Mouse (Mus musculus) adrenal gland, postnatal 14 days (tissue): ENCODE data around the gene Mki67. TPM values are rescaled to one million over a fixed set of nuclear protein-coding genes. Genes with fewer than 3 reads are reported as not detected.
"Not testable (repeated sequence)": the region's sequence is repeated elsewhere in the genome, so short reads cannot be mapped to it uniquely, and the experiment has no call there.

Source experiments
- DNase-seq: peaks from one replicate; pipeline ENCODE4 v3.0.0; 2021; ENCODE audit warnings: mixed read lengths
- total RNA-seq: library from RNA; stranded (reverse); gene quantifications from 2 replicates; pipeline ENCODE4 v1.2.3, GENCODE M21; 2021

The Mki67 gene
- total RNA-seq, 1 experiment from 2014 or later, result 47.4 TPM

- DNase-seq, result no peak
These were observed 902 bp upstream of the Mki67 start for GRCm38 (mm10) chr7:135716968-135717557.

GRCm38 (mm10) chr7:135716445-135716877, 300 bp upstream of the Mki67 start:
- peak; percentile 95 for DNase-seq

GRCm38 (mm10) chr7:135715166-135715565, 995 bp downstream of the Mki67 start:
- no peak for DNase-seq

GRCm38 (mm10) chr7:135713326-135713725, 2.8 kb downstream of the Mki67 start:
- DNase-seq, result no peak

GRCm38 (mm10) chr7:135712534-135712933, 3.6 kb downstream of the Mki67 start:
- DNase-seq, result no peak

- no peak for DNase-seq
These were observed 5.5 kb downstream of the Mki67 start for GRCm38 (mm10) chr7:135710702-135711101.

- no peak for DNase-seq
These were observed 10.4 kb downstream of the Mki67 start for GRCm38 (mm10) chr7:135705753-135706152.

GRCm38 (mm10) chr7:135705083-135705482, 11.1 kb downstream of the Mki67 start:
- no peak for DNase-seq

GRCm38 (mm10) chr7:135704251-135704650, 11.9 kb downstream of the Mki67 start:
- DNase-seq, result no peak

- no peak for DNase-seq
These were observed 12.5 kb downstream of the Mki67 start for GRCm38 (mm10) chr7:135703600-135704148.

GRCm38 (mm10) chr7:135699351-135699750, 16.8 kb downstream of the Mki67 start:
- not testable (repeated sequence) for DNase-seq

GRCm38 (mm10) chr7:135698362-135698761, 17.8 kb downstream of the Mki67 start:
- no peak for DNase-seq

- DNase-seq, result not testable (repeated sequence)
These were observed 19.0 kb downstream of the Mki67 start for GRCm38 (mm10) chr7:135697021-135697740.

- no peak for DNase-seq
These were observed 20.0 kb downstream of the Mki67 start for GRCm38 (mm10) chr7:135696127-135696526.

- no peak for DNase-seq
These were observed 21.4 kb downstream of the Mki67 start for GRCm38 (mm10) chr7:135694796-135695195.

GRCm38 (mm10) chr7:135694130-135694529, 22.0 kb downstream of the Mki67 start:
- no peak for DNase-seq

GRCm38 (mm10) chr7:135691941-135692340, 24.2 kb downstream of the Mki67 start:
- no peak for DNase-seq

- DNase-seq, result no peak
These were observed 26.8 kb downstream of the Mki67 start for GRCm38 (mm10) chr7:135689396-135689795.

GRCm38 (mm10) chr7:135684938-135685337, 31.2 kb downstream of the Mki67 start:
- DNase-seq, result no peak

- DNase-seq, result not testable (repeated sequence)
These were observed 32.1 kb downstream of the Mki67 start for GRCm38 (mm10) chr7:135684098-135684497.

GRCm38 (mm10) chr7:135680334-135680733, 35.8 kb downstream of the Mki67 start:
- peak; percentile 81 for DNase-seq

- no peak for DNase-seq
These were observed 39.4 kb downstream of the Mki67 start for GRCm38 (mm10) chr7:135676722-135677121.

- DNase-seq, result peak; percentile 24
These were observed 42.6 kb downstream of the Mki67 start for GRCm38 (mm10) chr7:135673576-135673975.
